Mouse (Mus musculus): Measurements from ENCODE around the gene Dgkz. TPM values are rescaled to one million over a fixed set of nuclear protein-coding genes. Genes with fewer than 3 reads are reported as not detected.

The Dgkz gene
- polyA plus RNA-seq, 1 experiment from 2014 or later: 41.6 TPM

DNA sequence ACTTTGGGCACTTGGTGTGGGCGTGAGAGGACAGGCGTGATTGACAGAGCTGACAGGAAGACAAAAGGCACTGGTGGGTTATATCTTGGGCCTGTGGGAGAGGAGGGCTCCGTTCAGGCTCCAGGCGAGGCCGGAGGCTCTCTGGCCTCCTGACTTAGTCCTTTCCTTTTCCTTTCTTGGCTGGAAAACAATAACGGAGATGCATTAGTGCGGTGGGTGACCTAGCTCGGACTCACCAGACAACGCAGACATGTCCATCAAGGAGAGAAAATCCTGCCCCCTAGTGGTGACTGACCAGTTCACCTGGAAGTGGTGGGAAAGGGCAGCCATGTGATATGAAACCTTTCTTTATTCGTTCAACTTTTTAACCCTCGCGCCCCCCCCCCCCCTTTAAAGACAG lies 45.7 kb downstream of the Dgkz start:
- ATAC-seq (ENCODE audit: low FRiP score, low read depth): peak; percentile 19; the same call in 1 of the 2 replicates
- H3K27me3 ChIP-seq (replicated peaks): peaks cover 4% of the 10 kb centered on the region; the same call in 1 of the 2 replicates
- WGBS: 11% methylated on average over 12 of the region's 12 CpGs
- peaks cover 53% of the 10 kb centered on the region for H3K4me1 ChIP-seq
- H3K4me2 ChIP-seq (replicated peaks): peak overlapping the region; percentile 79
- H3K27ac ChIP-seq: no peak overlapping the region
- H3K4me3 ChIP-seq: peak overlapping the region; percentile 82
- no peaks in the 10 kb centered on the region for H3K9me3 ChIP-seq
- peak overlapping the region; percentile 87; the same call in 1 of the 2 replicates for H3K9ac ChIP-seq
- H3K36me3 ChIP-seq: peaks cover 6% of the 10 kb centered on the region; the same call in 1 of the 2 replicates

DNA sequence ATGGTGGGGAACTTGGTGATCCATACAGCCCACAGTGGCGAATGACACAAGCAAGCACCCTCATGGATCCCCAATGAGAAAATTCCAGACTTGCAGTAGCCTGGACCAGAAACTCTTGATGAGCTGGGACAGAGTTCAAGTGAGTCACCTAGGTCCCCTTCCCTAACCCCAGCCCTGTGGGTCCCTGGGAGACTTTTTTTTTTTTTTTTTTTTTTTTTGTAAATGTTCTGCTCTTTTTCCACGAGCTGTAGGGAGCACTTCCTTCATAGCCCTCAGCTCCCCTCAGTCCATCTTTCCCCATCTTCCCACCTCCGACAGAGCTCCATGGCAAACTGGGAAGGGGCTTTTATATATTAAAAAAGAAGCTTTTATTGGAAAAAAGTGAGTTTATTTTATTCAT lies 46.2 kb downstream of the Dgkz start:
- H3K4me1 ChIP-seq: peaks cover 53% of the 10 kb centered on the region
- peaks cover 1% of the 10 kb centered on the region; the same call in 1 of the 2 replicates for H3K36me3 ChIP-seq
- peak overlapping the region; percentile 82; the same call in 1 of the 2 replicates for H3K4me3 ChIP-seq
- ATAC-seq (ENCODE audit: low FRiP score, low read depth): no peak
- 51% methylated on average over 3 of the region's 3 CpGs for WGBS
- no peak overlapping the region for H3K27ac ChIP-seq
- H3K27me3 ChIP-seq (replicated peaks): peaks cover 8% of the 10 kb centered on the region; the same call in 1 of the 2 replicates
- peak overlapping the region; percentile 79 for H3K4me2 ChIP-seq (replicated peaks)
- no peak overlapping the region for H3K9ac ChIP-seq
- no peaks in the 10 kb centered on the region for H3K9me3 ChIP-seq

DNA sequence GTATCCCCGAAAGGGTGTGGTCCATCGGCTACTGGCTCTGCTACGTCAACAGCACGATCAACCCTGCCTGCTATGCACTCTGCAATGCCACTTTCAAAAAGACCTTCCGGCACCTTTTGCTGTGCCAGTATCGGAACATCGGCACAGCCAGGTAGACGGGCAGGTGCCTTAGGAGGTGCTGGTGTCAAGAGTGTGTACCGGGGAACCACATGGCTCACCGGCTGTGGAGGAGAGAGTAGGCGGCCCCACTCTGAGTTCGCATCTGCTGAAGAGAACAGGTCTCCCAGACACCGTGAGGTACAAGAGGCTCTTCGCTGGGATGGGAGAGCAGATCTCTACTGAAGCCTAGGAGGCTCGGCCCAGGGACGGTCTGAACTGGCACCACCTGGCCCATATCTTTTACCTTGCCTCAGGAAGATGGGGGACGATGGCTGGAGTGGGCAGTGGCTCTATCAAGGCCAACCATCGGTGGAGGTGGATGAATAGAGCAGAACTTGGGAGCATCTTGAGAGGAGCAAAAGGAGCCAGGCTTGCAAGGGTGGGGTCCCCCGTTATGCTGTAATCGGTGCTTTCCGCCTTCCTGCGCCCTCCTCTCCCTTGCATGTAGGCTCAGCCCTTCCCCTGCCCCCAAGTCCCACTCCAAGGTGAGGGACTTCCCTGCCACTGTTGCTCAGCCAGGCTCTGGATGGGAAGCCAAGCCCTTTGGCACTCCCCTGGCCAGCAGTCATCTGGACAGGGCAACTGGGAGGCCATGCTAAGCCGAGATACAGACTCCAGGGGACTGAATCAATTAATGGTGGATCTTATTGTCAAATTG lies 46.9 kb downstream of the Dgkz start:
- Histone ChIP-seq H3K27me3 (replicated peaks) (peaks cover 13% of the 10 kb centered on the region), H3K4me1 (peaks cover 51% of the 10 kb centered on the region), H3K4me3 (no peak overlapping the region), H3K27ac (no peak overlapping the region), H3K36me3 (no peaks in the 10 kb centered on the region), H3K9me3 (no peaks in the 10 kb centered on the region), H3K4me2 (replicated peaks) (peak overlapping the region; percentile 79), H3K9ac (no peak overlapping the region)
- 71% methylated on average over 23 of the region's 23 CpGs for WGBS
- no peak for ATAC-seq (ENCODE audit: low FRiP score, low read depth)

DNA sequence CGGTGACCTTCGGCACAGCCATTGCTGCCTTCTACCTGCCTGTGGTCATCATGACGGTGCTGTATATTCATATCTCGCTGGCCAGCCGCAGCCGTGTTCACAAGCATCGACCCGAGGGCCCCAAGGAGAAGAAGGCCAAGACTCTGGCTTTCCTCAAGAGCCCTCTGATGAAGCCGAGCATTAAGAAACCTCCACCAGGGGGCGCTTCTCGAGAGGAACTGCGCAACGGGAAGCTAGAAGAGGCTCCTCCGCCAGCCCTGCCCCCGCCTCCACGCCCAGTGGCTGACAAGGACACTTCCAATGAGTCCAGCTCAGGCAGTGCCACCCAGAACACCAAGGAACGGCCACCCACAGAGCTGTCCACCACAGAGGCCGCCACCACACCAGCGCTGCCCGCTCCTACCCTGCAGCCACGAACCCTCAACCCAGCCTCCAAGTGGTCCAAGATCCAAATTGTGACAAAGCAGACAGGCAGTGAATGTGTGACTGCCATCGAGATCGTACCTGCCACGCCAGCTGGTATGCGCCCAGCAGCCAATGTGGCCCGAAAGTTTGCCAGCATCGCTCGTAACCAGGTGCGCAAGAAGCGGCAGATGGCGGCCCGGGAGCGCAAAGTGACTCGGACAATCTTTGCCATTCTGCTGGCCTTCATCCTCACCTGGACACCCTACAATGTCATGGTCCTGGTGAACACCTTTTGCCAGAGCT lies 47.7 kb downstream of the Dgkz start:
- Histone ChIP-seq H3K27me3 (replicated peaks) (peaks cover 20% of the 10 kb centered on the region), H3K9ac (no peak overlapping the region), H3K27ac (no peak overlapping the region), H3K36me3 (no peaks in the 10 kb centered on the region), H3K4me2 (replicated peaks) (peak overlapping the region; percentile 79), H3K9me3 (no peaks in the 10 kb centered on the region), H3K4me3 (no peak overlapping the region), H3K4me1 (peaks cover 48% of the 10 kb centered on the region)
- ATAC-seq (ENCODE audit: low FRiP score, low read depth): no peak
- 41% methylated on average over 34 of the region's 34 CpGs for WGBS

DNA sequence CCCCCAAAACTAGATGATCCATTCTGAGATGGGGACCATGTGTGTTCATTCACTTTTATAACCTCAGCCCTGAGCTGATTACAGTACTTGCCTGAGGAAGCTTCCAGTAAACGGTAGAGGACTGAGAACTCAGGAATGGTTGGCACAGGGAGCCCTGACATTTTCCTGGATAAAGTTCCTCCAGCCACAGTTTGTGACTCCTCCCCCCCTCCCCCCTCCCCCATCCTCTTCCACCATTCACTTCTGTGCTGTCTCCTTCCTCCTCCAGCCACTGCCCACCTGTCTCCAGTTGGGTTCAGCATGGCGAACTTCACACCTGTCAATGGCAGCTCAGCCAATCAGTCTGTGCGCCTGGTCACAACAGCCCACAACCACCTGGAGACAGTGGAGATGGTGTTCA lies 48.7 kb downstream of the Dgkz start, which contains the start of gene Chrm4:
Gene Chrm4, plus strand, starts transcription at position 301 of the 400 bp plus-strand sequence.
- H3K27me3 ChIP-seq (replicated peaks): peaks cover 31% of the 10 kb centered on the region
- no peaks in the 10 kb centered on the region for H3K36me3 ChIP-seq
- WGBS: 88% methylated on average over 3 of the region's 3 CpGs
- peaks cover 48% of the 10 kb centered on the region for H3K4me1 ChIP-seq
- no peak for ATAC-seq (ENCODE audit: low FRiP score, low read depth)
- peak within 1 kb of the TSS; percentile 79 for H3K4me2 ChIP-seq (replicated peaks)
- H3K4me3 ChIP-seq: no peak within 1 kb of the TSS
- no peak within 1 kb of the TSS for H3K27ac ChIP-seq
- H3K9me3 ChIP-seq: no peaks in the 10 kb centered on the region
- no peak within 1 kb of the TSS for H3K9ac ChIP-seq

DNA sequence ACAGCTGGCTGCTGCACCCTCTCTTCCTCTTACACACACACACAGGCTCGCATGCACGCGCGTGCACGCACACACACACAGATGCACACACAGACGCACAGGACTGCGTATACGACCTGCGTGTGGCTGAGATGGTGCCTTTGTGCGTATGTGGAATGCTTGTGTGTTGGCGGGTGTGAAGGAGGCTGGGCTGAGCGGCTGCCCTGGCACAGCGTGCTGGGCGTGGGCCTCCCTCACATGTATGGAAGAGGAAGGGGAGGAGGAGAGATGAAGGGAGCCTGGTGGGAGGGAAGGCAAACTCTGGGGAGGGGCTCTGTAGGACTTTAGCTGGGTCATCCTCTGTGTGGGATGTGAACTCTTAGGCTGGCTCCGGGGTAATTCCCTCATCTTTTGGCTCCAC lies 50.2 kb downstream of the Dgkz start:
- H3K4me2 ChIP-seq (replicated peaks): no peak overlapping the region
- peaks cover 46% of the 10 kb centered on the region for H3K27me3 ChIP-seq (replicated peaks)
- H3K9ac ChIP-seq: no peak overlapping the region
- no peak overlapping the region for H3K27ac ChIP-seq
- H3K4me3 ChIP-seq: no peak overlapping the region
- WGBS: 88% methylated on average over 15 of the region's 15 CpGs
- H3K9me3 ChIP-seq: no peaks in the 10 kb centered on the region
- ATAC-seq (ENCODE audit: low FRiP score, low read depth): no peak
- H3K4me1 ChIP-seq: peaks cover 40% of the 10 kb centered on the region
- no peaks in the 10 kb centered on the region for H3K36me3 ChIP-seq

DNA sequence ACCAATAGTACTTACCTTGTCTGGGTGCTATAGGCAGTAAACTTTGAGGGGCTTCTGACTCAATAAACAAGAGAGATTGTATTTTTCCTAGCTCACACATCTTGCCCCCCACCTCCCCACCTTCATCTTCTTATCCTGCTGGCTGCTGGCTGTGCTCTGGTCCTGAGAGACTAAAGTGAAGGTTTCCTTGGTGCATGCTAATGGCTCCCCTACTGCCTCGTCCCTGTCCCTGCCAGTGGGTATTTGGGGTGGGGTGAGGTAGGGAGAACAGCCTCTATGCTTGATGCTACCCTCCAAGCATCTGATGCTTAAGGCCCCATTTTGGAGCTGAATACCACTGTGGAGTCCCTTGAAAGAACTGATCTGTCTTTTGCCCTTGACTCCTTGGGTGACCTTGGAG lies 50.9 kb downstream of the Dgkz start:
- Histone ChIP-seq H3K27me3 (replicated peaks) (peaks cover 49% of the 10 kb centered on the region), H3K9me3 (no peaks in the 10 kb centered on the region)
- WGBS: 56% methylated on average over 1 of the region's 1 CpGs

DNA sequence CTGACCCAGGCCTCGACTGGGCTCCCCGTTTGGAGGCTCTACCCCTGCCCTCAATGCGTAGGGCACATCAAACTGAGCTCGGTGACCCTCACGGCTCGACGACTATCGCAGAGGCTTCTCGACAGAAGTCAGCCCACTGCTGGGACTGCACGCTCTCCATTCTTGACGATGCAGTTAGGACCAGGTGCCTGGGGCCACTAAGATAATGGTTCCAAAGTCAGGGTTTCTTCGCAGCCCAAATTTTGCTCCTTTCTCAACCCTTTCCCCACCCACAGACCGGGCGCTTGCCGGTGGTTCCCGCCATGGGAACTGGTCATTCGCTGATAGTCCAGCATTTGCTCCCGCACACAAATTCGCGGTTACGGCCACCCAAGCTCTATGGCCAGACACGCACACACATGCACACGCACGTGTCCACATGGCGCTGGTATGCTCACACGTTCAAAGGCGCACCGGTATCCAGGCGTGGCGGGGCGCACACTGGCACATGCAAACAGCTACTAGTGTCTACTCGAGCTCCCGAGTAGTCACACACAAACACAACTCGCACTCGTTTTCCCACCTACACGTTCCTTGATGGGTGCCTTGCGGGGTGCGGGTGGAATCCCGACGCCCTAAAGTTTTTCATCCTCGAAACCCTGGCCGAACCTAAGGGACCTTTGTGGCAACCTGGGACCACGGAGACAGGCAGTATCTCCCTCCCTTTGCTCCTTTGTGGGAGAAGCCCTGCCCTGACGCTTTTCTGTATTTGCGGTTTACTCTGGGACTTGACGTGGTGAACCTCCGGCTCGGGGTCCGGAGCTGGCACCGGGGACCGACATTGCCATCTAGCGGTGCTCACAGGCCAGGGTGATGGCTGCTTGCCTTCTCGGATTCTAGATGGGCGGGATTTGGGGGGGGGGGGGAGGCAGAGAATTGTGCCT lies 52.0 kb downstream of the Dgkz start:
- WGBS: 5% methylated on average over 54 of the region's 54 CpGs
- no peak overlapping the region for H3K27ac ChIP-seq
- H3K27me3 ChIP-seq (replicated peaks): peaks cover 49% of the 10 kb centered on the region
- no peak for ATAC-seq (ENCODE audit: low FRiP score, low read depth)
- H3K4me1 ChIP-seq: peaks cover 29% of the 10 kb centered on the region
- H3K36me3 ChIP-seq: peaks cover 4% of the 10 kb centered on the region; the same call in 1 of the 2 replicates
- H3K4me3 ChIP-seq: peak overlapping the region; percentile 27
- H3K9ac ChIP-seq: no peak overlapping the region
- H3K4me2 ChIP-seq (replicated peaks): peak overlapping the region; percentile 91
- no peaks in the 10 kb centered on the region for H3K9me3 ChIP-seq

More for the DNA sequence above, 50.9 kb downstream of the Dgkz start:
- H3K36me3 ChIP-seq: no peaks in the 10 kb centered on the region
- H3K4me3 ChIP-seq: no peak overlapping the region
- no peak overlapping the region for H3K9ac ChIP-seq
- H3K4me1 ChIP-seq: peaks cover 36% of the 10 kb centered on the region
- no peak overlapping the region for H3K27ac ChIP-seq
- no peak overlapping the region for H3K4me2 ChIP-seq (replicated peaks)
- ATAC-seq (ENCODE audit: low FRiP score, low read depth): no peak

DNA sequence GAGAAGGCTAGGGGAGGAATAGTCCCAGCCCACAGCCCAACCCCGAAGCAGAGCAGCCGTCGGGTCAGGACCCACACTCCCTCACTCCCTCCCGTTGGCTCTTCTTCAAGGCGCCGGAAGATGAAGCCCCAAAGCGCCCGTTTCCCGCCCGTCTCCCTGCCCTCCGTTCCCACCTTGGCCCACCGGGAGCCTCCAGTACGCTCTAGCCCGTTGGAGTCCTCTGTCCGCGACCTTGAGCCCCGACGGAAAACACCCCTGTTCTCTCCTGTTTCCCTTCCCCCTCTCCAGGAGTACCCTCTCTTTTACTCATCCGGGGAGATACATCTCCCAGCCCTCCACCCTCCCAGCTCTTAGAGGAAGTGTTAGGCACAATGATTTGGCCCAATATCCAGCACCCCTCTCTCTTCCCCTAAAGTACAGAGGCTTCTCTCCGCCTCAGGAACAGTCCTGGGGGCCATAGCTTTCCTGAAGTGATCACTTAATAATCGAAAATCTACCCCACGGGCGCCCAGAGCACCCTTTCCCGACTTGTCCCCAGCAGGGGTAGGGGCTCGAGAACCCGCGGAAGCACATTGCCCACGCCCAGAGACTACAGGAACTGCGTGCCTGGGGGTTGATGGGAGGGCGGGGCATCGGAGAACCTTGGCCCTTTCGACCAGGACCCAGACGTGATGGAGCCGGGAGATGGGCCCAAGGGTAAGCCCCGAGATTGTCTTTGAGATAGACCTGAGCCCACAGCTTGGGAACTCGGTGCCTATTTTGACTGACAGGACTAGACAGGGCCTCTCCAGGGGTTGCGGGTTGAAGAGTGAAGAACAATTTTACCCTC lies 52.9 kb downstream of the Dgkz start:
- Histone ChIP-seq H3K4me3 (peak overlapping the region; percentile 55), H3K9me3 (no peaks in the 10 kb centered on the region), H3K9ac (peak overlapping the region; percentile 60), H3K27me3 (replicated peaks) (peaks cover 49% of the 10 kb centered on the region), H3K4me2 (replicated peaks) (peak overlapping the region; percentile 91), H3K36me3 (peaks cover 12% of the 10 kb centered on the region), H3K27ac (no peak overlapping the region), H3K4me1 (peaks cover 22% of the 10 kb centered on the region)
- ATAC-seq (ENCODE audit: low FRiP score, low read depth): peak; percentile 3; the same call in 1 of the 2 replicates
- 3% methylated on average over 37 of the region's 37 CpGs for WGBS

DNA sequence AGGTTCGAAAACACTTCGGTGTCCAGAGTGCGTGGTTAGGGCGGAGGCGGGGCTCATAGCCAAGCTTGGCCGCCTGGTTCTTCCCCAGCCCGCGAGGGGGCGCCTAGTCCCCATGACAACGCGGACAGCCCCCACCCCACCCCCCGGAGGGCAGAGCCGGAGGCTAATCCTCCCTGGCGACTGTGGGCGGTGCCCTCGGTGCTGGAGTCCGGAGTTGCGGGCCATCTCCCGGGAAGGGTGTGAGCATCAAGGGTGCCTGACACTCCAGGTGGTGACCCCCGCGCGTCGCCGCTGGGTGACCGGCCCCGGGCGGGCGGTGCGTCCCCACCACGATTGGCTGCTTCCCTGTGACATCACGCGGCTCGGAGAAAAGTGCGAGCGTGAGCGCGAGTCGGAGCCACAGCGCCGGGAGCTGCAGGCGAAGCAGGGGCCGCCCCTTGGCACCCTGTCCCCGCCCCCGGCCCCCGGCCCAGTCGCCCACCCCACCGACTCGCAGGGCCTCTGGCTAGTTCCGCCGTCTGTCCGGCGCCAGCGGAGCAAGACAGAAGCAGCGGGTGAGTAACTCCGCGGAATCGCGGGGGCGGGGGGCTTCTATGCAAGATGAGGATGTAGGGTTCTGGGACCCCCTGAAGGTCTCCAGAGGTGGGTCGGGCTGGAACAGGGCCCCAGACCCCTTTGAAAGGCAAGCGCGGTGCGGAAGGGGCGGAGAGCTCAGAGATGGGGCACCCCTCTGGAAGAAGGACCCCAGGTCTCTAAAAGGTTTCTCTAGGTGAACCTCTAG lies 53.7 kb downstream of the Dgkz start:
- Histone ChIP-seq H3K4me1 (peaks cover 22% of the 10 kb centered on the region), H3K9me3 (no peaks in the 10 kb centered on the region), H3K4me3 (peak overlapping the region; percentile 55), H3K27ac (no peak overlapping the region), H3K9ac (peak overlapping the region; percentile 60), H3K27me3 (replicated peaks) (peaks cover 49% of the 10 kb centered on the region), H3K36me3 (peaks cover 20% of the 10 kb centered on the region), H3K4me2 (replicated peaks) (peak overlapping the region; percentile 91)
- peak; percentile 68 for ATAC-seq (ENCODE audit: low FRiP score, low read depth)
- WGBS: under 1% methylated on average over 64 of the region's 64 CpGs

Data from neural tube, embryonic 12.5 days (tissue).